Comparison of ENCODE assay signal across 10 mouse cellular contexts in genomic region chr1:119919299-119919698, GRCm38 (mm10). TPM values are rescaled to one million over a fixed set of nuclear protein-coding genes. Genes with fewer than 3 reads are reported as not detected.
A peak's percentile ranks its signal among the peaks of the same experiment; 100 is the strongest.
DNase-seq lines count a peak whose midpoint lies in the region; ATAC-seq and TF ChIP-seq lines count a peak whose summit lies in the region.
"Had no signal": no experiment of that assay in that cellular context is flagged by ENCODE, and none has a peak within 500 bp of the region (broad histone marks: within the 10 kb centered on the region; RNA-seq: fewer than 3 reads in every experiment).

No protein-coding gene starts in this region.

- H3K27ac ChIP-seq in embryonic facial prominence, embryonic 11.5 days (replicated peaks; ENCODE audit: low read depth, low read length): no peak overlapping the region
- H3K27ac ChIP-seq in embryonic facial prominence, embryonic 10.5 days (replicated peaks): no peak overlapping the region
- no peak overlapping the region for H3K27ac ChIP-seq in midbrain, postnatal 0 days (ENCODE audit: low read depth, low read length)
- H3K27ac ChIP-seq in midbrain, embryonic 14.5 days (replicated peaks; ENCODE audit: low read depth, low read length): no peak overlapping the region
- H3K27ac ChIP-seq: macrophage; stomach, embryonic 15.5 days had no signal

- TF ChIP-seq CTCF in midbrain, postnatal 0 days (IDR thresholded peaks at IDR 0.05): peak; percentile 57

- 55% methylated on average over 4 of the region's 4 CpGs for WGBS in embryonic facial prominence, embryonic 11.5 days
- 57% methylated on average over 4 of the region's 4 CpGs for WGBS in embryonic facial prominence, embryonic 10.5 days
- WGBS in midbrain, postnatal 0 days: 56% methylated on average over 4 of the region's 4 CpGs
- 60% methylated on average over 4 of the region's 4 CpGs for WGBS in midbrain, embryonic 14.5 days

- no peaks in the 10 kb centered on the region for H3K9me3 ChIP-seq in embryonic facial prominence, embryonic 11.5 days (replicated peaks; ENCODE audit: control insufficient read depth, low read length)
- H3K9me3 ChIP-seq in embryonic facial prominence, embryonic 10.5 days: no peaks in the 10 kb centered on the region
- H3K9me3 ChIP-seq in midbrain, postnatal 0 days (ENCODE audit: low read length): no peaks in the 10 kb centered on the region
- no peaks in the 10 kb centered on the region for H3K9me3 ChIP-seq in midbrain, embryonic 14.5 days (ENCODE audit: control insufficient read depth, low read length)
- H3K9me3 ChIP-seq: stomach, embryonic 15.5 days had no signal

- no peak overlapping the region for H3K4me2 ChIP-seq in embryonic facial prominence, embryonic 11.5 days (ENCODE audit: low read depth, low read length)
- H3K4me2 ChIP-seq in midbrain, postnatal 0 days (ENCODE audit: low read depth, low read length, poor library complexity, severe bottlenecking): no peak overlapping the region
- no peak overlapping the region for H3K4me2 ChIP-seq in midbrain, embryonic 14.5 days (ENCODE audit: low read length)
- H3K4me2 ChIP-seq: stomach, embryonic 15.5 days had no signal

- peak; percentile 24 for DNase-seq in embryonic facial prominence, embryonic 11.5 days (ENCODE audit: low spot score)
- no peak for DNase-seq in embryonic facial prominence, embryonic 10.5 days (ENCODE audit: low spot score)
- no peak for DNase-seq in midbrain, postnatal 0 days (ENCODE audit: low spot score)
- no peak for DNase-seq in midbrain, embryonic 14.5 days
- DNase-seq in thymus, postnatal 0 days (ENCODE audit: low spot score): peak; percentile 20
- DNase-seq in gastrocnemius, postnatal 14 days: no peak
- no peak for DNase-seq in layer of hippocampus, postnatal 14 days (ENCODE audit: low spot score in 2 of 2)

- H3K9ac ChIP-seq in embryonic facial prominence, embryonic 11.5 days (replicated peaks; ENCODE audit: low read length): no peak overlapping the region
- H3K9ac ChIP-seq in midbrain, postnatal 0 days (replicated peaks; ENCODE audit: low read length, poor library complexity, severe bottlenecking): no peak overlapping the region
- no peak overlapping the region for H3K9ac ChIP-seq in midbrain, embryonic 14.5 days (replicated peaks; ENCODE audit: low read length)
- H3K9ac ChIP-seq: stomach, embryonic 15.5 days had no signal

- no peak for ATAC-seq in embryonic facial prominence, embryonic 11.5 days (replicated peaks; ENCODE audit: insufficient number of reproducible peaks, low FRiP score, low TSS enrichment, low read depth)
- no peak for ATAC-seq in midbrain, postnatal 0 days (ENCODE audit: low FRiP score)
- no peak for ATAC-seq in midbrain, embryonic 14.5 days (ENCODE audit: low FRiP score, low TSS enrichment)
- ATAC-seq in common myeloid progenitor, adult 5-6 weeks (replicated peaks; ENCODE audit: low read depth, poor library complexity, severe bottlenecking): peak; percentile 83

- no peak overlapping the region for H3K4me3 ChIP-seq in embryonic facial prominence, embryonic 11.5 days (ENCODE audit: low read depth, low read length)
- no peak overlapping the region for H3K4me3 ChIP-seq in embryonic facial prominence, embryonic 10.5 days
- H3K4me3 ChIP-seq in midbrain, postnatal 0 days (ENCODE audit: low read depth, low read length): no peak overlapping the region
- no peak overlapping the region for H3K4me3 ChIP-seq in midbrain, embryonic 14.5 days (replicated peaks; ENCODE audit: low read depth, low read length)
- H3K4me3 ChIP-seq: stomach, embryonic 15.5 days had no signal

- no peaks in the 10 kb centered on the region for H3K36me3 ChIP-seq in embryonic facial prominence, embryonic 11.5 days (replicated peaks; ENCODE audit: control insufficient read depth, insufficient read depth, low read depth, low read length)
- H3K36me3 ChIP-seq in embryonic facial prominence, embryonic 10.5 days (replicated peaks): no peaks in the 10 kb centered on the region
- no peaks in the 10 kb centered on the region for H3K36me3 ChIP-seq in midbrain, postnatal 0 days (ENCODE audit: insufficient read depth, low read length)
- no peaks in the 10 kb centered on the region for H3K36me3 ChIP-seq in midbrain, embryonic 14.5 days (ENCODE audit: control insufficient read depth, insufficient read depth, low read length)
- H3K36me3 ChIP-seq: stomach, embryonic 15.5 days had no signal

- intact Hi-C loops in gastrocnemius, postnatal 14 days (cut with DNase I; ENCODE audit: low total_unique reads): no loop called here

- H3K4me1 ChIP-seq in embryonic facial prominence, embryonic 11.5 days (ENCODE audit: control insufficient read depth, insufficient read depth, low read length): no peaks in the 10 kb centered on the region
- H3K4me1 ChIP-seq in embryonic facial prominence, embryonic 10.5 days: no peaks in the 10 kb centered on the region
- H3K4me1 ChIP-seq in midbrain, postnatal 0 days (ENCODE audit: insufficient read depth, low read length): no peaks in the 10 kb centered on the region
- H3K4me1 ChIP-seq in midbrain, embryonic 14.5 days (ENCODE audit: control insufficient read depth, insufficient read depth, low read length): no peaks in the 10 kb centered on the region
- H3K4me1 ChIP-seq: stomach, embryonic 15.5 days had no signal

- no peaks in the 10 kb centered on the region for H3K27me3 ChIP-seq in embryonic facial prominence, embryonic 11.5 days (ENCODE audit: control insufficient read depth, insufficient read depth, low read length)
- H3K27me3 ChIP-seq in embryonic facial prominence, embryonic 10.5 days (replicated peaks; ENCODE audit: low read depth, poor library complexity, severe bottlenecking): no peaks in the 10 kb centered on the region
- no peaks in the 10 kb centered on the region for H3K27me3 ChIP-seq in midbrain, postnatal 0 days (ENCODE audit: insufficient read depth, low read length)
- H3K27me3 ChIP-seq in midbrain, embryonic 14.5 days (ENCODE audit: control insufficient read depth, insufficient read depth, low read length): no peaks in the 10 kb centered on the region
- H3K27me3 ChIP-seq: stomach, embryonic 15.5 days had no signal

RNA-seq across cellular contexts. Expression of gene Tmem177, which starts 6.3 kb away (rescaled TPM):
- 7.6 and 8.0 TPM in 2 replicates for polyA plus RNA-seq in embryonic facial prominence, embryonic 11.5 days (2014; fragmentation: Nextera tagmentation; extraction: Ambion mirVana)
- polyA plus RNA-seq in embryonic facial prominence, embryonic 10.5 days (2016; fragmentation: Nextera tagmentation; extraction: Ambion mirVana): 10.4 and 10.9 TPM in 2 replicates
- total RNA-seq in midbrain, postnatal 0 days (2014; rRNA removed): 5.4 and 5.7 TPM in 2 replicates
- 3.5 and 3.6 TPM in 2 replicates for polyA plus RNA-seq in midbrain, postnatal 0 days (2015; fragmentation: Nextera tagmentation; extraction: Ambion mirVana)
- 5.2 and 7.5 TPM in 2 replicates for polyA plus RNA-seq in midbrain, embryonic 14.5 days (2014; fragmentation: Nextera tagmentation; extraction: Ambion mirVana)
- total RNA-seq in common myeloid progenitor, adult 5-6 weeks (2017): 4.1 and 5.3 TPM in 2 replicates
- polyA plus RNA-seq in thymus, postnatal 0 days (2015; fragmentation: Nextera tagmentation; extraction: Ambion mirVana): 5.7 and 6.2 TPM in 2 replicates
- 1 to 10 TPM; 4.0 to 5.3 TPM for total RNA-seq in gastrocnemius, postnatal 14 days (2021)
- 1 to 10 TPM; 5.8 to 5.9 TPM for total RNA-seq in layer of hippocampus, postnatal 14 days (2021)

Comparison
In these comparisons a context has a peak if more than half of its experiments do, and no peak if none do; other contexts are left out.
1. DNase-seq: peak in embryonic facial prominence, embryonic 11.5 days (single experiment) and thymus, postnatal 0 days (single experiment); none in embryonic facial prominence, embryonic 10.5 days (single experiment), midbrain, postnatal 0 days (single experiment), midbrain, embryonic 14.5 days (single experiment), gastrocnemius, postnatal 14 days (single experiment) and layer of hippocampus, postnatal 14 days (0 of 2).